Mouse (Mus musculus) layer of hippocampus, adult 2 months (tissue): Measurements from ENCODE around the gene Gm17581. TPM values are rescaled to one million over a fixed set of nuclear protein-coding genes. Genes with fewer than 3 reads are reported as not detected.
"Not testable (repeated sequence)": the region's sequence is repeated elsewhere in the genome, so short reads cannot be mapped to it uniquely, and the experiment has no call there.

Experiments used
- DNase-seq, 2 experiments: peaks; one replicate each; pipeline ENCODE4 v3.0.0; 2022; ENCODE audit warnings: low spot score in 2 of 2
- H3K27ac ChIP-seq: fragments of 200-600 bp; 2 replicates; pipeline ENCODE4 v1.8.1; 2022
- H3K4me3 ChIP-seq: fragments of 200-600 bp; 2 replicates; pipeline ENCODE4 v1.8.1; 2022; ENCODE audit warnings: mild to moderate bottlenecking
- CTCF ChIP-seq: fragments of 200-600 bp; conservative IDR thresholded peaks from 2 replicates; pipeline ENCODE4 v1.8.1; 2022; ENCODE audit warnings: antibody characterized with exemption, mild to moderate bottlenecking, moderate library complexity
- long read RNA-seq, 2 experiments: library from polyadenylated mRNA; stranded (forward); transcript quantifications; one replicate each; pipeline ENCODE4 v2.0.0; 2021; ENCODE audit warnings: borderline mapping rate in 2 of 2
- total RNA-seq, 2 experiments: library from RNA; stranded (reverse); gene quantifications; 2 replicates each; pipeline ENCODE4 v1.2.3; 2021

Gene Gm17581
- total RNA-seq, result not detected
- long read RNA-seq, experiment 1, result 0 reads
- long read RNA-seq, experiment 2, result 0 reads

DNA sequence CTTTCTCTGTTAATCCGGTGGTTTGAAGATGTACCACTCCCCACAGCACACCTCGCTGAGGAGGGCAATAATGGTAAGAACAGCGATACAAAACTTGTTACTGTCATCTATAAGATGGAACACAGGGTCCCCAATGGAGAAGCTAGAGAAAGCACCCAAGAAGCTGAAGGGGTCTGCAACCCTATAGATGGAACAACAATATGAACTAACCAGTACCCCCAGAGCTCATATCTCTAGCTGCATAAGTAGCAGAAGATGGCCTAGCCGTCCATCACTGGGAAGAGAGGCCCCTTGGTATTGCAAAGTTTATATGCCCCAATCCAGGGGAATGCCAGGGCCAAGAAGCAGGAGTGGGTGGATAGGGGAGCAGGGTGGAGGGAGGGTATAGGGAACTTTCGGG lies at the start of gene Gm17581:
Gm17581 (minus strand) TSS at position 101 of the 400 bp plus-strand sequence.
- H3K4me3 ChIP-seq, H3K27ac ChIP-seq, DNase-seq: not testable (repeated sequence)

DNA sequence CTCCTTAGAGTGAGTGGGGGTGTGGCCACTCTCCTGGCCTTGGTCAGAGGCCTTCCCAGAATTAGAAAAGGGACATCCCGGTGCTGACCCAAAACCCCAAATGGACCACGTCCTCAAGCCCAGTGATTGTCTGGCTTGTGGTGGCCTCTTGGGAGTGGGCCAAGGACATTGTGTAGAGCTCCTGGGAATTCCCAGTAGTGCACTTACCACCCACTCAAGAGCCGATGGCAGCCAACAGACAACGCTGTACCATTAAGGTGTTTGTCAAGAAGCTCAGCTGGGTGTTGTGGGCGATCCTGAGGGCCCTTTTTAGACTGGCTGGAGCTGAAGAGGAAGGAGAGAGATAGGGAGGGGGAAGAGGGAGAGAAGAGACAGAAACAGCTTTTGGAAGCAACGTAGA lies 48.9 kb upstream of the Gm17581 start:
- no peak overlapping the region for H3K27ac ChIP-seq
- H3K4me3 ChIP-seq, result no peak overlapping the region
- DNase-seq, result no peak
- TF ChIP-seq CTCF, result no peak

DNA sequence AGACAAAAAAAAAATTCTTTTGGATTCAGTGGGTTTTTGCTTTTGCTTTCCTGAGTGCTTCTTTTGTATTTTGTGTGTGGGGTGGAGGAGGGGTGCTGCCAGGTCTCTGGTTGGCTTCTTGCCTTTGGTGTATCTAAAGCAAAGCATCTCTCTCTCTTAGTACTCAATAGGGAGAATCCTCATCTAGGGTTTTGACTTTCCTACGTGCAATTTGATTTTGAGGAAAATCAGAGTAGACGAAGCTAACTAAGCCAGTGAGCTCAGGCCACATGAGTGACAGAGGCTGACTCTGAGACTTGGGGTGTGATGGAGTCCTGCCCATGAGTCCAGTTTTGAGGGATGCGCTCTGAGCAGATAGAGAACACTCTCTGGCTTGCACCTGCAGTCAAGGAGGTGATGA lies 43.8 kb upstream of the Gm17581 start:
- H3K4me3 ChIP-seq, result no peak overlapping the region
- DNase-seq, result no peak
- TF ChIP-seq CTCF, result no peak
- H3K27ac ChIP-seq, result no peak overlapping the region

DNA sequence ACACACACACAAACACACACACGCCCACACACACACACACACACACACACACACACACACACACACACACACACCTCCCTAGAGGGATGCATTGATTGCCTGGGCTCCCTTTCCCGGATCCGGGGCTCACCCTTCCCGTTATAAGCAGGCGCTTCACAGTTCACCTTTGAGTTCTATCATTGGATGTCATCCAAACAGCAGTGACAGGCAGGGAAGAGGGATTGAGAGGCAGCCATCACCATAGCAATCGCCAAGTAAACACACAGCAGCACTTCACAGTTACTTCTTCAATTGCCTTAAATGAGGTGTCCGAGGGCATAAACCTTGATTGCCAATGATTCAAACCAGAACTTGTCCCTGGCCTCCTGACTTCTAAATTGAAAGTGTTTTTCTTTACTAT lies 43.4 kb upstream of the Gm17581 start:
- Histone ChIP-seq H3K4me3 (no peak overlapping the region), H3K27ac (no peak overlapping the region)
- no peak for TF ChIP-seq CTCF
- DNase-seq, result no peak

DNA sequence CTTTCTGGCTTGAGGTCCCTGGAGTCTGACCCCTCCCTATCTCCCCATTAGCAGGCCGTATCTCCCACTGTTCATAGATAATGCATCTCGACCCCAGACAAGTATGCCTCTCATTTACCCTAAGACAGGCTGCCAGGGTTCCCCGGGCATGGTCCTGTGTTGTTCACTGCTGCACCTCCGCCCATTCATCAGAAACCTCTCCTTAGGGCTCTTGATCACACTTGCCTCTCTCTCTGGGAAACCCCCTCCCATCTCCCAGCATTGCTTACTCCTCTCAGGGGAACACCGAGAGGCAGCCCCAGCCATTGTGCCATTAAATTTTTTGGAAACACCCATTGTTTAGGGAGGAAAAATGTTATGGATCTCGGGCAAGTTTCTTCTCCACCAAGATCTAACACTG lies 42.3 kb upstream of the Gm17581 start:
- DNase-seq, result no peak
- Histone ChIP-seq H3K4me3 (no peak overlapping the region), H3K27ac (no peak overlapping the region)
- no peak for TF ChIP-seq CTCF

DNA sequence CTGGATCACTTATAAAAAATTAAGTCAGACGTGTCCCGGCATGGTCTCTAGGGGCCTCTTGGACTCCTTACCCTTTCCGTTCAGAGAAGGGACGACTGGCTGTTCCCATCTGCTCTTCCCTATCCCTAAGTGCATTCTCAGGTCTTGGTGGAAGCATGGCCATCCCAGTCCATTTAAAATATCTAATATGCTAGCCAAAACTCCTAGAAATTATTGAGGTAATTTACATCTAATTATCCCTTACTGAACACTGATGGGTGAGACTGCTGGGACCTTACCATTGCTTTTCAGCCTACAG lies 42.0 kb upstream of the Gm17581 start:
- DNase-seq, result no peak
- no peak for TF ChIP-seq CTCF
- H3K4me3 ChIP-seq, result no peak overlapping the region
- H3K27ac ChIP-seq, result no peak overlapping the region

DNA sequence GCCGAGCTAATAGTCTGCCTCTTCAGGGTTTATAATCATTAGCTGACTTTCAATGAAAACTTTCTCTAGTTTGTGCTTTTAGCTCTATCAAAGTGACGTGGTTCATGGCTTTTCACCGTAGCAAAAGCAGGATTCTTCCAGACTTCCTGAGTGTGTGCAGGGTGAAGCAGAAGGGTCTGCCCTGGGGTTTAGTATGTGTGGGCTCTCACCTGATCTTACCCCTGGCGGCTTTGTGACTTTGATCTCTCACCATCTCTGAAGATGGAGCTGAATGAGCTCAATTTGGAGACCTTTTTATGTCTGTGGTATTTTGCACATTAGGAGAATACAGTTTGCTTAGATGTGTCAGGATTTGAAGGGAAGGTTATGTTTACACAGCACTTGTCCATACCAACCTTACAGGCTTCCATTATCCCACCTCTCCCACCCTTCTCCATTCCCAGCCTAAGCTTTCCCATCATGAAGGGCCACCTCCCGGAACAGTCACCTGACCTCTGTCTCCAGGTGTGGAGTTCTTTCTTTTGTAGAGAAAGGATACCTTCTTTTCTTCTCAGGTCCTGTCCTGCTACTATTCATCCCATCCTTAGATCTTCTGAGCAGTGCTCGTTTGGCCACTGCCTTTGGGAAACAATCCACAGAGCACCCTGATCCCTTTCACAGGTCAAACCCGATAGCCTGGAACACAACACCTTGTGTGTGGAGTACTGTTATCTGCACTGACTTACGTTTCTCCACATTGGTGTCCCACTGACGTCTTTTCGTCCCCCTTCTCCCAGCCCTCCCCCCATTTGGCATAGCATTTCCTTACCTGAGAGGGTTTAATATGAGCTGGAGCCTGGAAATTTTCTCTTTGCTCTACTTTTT lies 41.4 kb upstream of the Gm17581 start:
- DNase-seq, result no peak
- Histone ChIP-seq H3K27ac (no peak overlapping the region), H3K4me3 (no peak overlapping the region)
- no peak for TF ChIP-seq CTCF

DNA sequence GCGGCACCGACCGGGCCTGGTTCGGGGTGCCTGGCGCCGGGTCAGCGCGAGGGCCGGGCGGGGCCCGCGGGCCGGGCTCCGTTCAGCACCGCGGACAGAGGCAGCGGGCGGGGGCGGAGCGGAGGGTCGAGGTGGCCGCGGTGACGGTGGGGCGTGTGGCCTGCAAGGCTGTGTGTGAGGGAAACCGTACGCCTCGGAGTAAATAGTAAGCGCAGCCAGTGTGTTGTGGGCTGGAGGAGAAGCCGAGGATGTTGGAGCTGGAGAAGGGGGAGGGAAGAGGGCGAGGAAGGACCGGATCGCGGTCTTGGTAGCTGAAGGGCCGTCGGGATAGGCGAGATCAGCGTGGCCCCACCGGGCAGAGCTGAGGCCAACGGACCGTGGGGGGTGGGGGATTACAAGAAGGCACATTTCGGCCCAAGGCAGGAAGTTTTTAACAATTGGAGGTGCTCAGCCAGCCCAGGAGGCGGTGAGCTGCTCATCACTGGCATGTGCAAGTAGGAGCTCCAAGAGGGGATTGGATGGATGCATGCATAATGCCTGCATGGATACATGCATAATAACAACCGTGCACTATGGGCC lies 40.1 kb upstream of the Gm17581 start:
- H3K4me3 ChIP-seq, result peak overlapping the region; percentile 72
- peak; percentile 22 to 30 for DNase-seq
- peak overlapping the region; percentile 84 for H3K27ac ChIP-seq
- TF ChIP-seq CTCF, result no peak

DNA sequence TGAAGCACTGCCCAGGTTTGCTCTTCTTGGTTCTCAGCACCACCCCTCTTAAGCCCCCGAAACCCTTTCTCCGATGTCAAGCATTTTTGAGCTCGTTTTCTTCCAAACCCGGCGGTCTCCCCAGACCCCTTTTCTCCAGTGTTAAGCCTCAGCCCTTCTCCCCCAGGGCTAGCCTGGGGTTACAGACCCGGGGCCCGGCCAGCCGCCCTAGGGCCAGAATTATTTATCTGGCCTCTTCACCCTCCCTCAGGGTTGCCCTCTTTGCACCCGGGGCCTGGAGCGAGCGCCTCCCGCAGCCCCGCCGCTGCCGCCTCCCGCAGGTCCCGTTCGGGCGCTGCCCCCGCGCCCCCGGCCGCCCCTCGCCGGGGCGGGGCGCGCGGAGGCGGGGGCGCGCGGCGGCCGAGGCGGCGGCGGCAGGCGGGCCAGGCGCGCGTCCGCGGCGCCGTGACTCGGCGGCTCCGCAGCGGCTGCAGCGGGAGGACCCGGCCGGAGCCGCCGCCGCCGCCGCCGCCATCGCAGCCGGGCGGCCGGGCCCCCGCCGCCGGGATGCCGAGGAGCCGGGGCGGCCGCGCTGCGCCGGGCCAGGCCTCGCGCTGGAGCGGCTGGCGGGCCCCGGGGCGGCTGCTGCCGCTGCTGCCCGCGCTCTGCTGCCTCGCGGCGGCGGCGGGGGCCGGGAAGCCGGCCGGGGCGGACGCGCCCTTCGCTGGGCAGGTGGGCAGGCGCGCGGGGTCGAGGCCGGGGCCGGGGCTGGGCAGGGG lies 39.4 kb upstream of the Gm17581 start, which contains the start of gene Mmp24:
Mmp24 (plus strand) TSS at position 416 of the 758 bp plus-strand sequence.
- H3K27ac ChIP-seq, result peak within 1 kb of the TSS; percentile 84
- DNase-seq, result no peak
- TF ChIP-seq CTCF, result no peak
- H3K4me3 ChIP-seq, result peak within 1 kb of the TSS; percentile 72

DNA sequence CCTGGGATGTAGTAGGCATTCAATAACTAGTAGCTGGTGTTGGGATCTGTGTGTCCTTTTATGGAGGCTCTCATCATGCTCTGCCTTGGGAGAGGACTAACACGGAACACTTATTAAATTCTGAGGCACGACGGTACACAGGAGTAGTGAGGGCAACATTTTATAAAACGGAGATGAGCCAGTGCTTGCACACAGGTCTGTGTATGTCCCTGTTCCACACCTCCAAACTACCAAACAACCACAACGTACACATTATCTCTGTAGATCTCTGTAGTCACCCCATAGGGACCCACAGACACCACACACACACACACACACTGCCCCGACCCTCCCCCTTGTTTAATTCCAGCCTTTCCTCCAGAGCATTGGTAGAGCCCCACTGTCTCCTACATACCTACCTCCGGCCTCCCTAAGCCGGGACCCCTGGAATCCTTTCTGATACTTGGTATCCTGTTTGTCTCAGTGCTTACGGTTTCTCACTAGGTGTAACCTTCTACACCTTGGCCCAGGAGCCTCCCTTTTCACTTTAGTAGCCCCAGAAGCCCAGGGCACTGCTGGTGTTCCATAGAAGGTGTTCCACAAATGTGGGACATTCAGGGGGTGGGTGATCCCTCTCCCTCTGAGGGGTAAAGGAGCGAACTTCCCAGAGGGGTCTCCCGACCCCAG lies 38.7 kb upstream of the Gm17581 start:
- TF ChIP-seq CTCF, result no peak
- peak overlapping the region; percentile 66; the same call in 1 of the 2 replicates for H3K27ac ChIP-seq
- no peak for DNase-seq
- peak overlapping the region; percentile 51; the same call in 1 of the 2 replicates for H3K4me3 ChIP-seq

DNA sequence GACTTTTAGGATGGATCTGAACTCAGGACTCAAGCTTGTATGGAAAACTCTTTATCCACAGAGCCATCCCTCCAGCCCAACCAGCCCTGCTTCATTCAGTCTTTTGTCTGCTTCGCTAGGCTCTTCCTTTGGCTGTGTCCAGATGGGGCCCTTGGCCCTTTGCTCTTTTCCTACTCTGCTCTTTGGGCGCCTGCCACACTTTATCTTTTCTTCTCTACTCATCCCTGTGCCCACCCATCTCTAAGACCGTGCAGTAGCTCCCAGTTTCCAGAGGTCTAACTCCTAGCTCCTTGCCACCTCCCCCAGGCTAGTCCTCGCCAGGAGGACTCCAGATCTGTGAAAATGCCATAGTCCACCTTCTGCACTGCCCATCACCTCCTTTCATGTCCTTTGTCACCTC lies 38.0 kb upstream of the Gm17581 start:
- Histone ChIP-seq H3K27ac (no peak overlapping the region), H3K4me3 (no peak overlapping the region)
- no peak for DNase-seq
- TF ChIP-seq CTCF, result no peak

DNA sequence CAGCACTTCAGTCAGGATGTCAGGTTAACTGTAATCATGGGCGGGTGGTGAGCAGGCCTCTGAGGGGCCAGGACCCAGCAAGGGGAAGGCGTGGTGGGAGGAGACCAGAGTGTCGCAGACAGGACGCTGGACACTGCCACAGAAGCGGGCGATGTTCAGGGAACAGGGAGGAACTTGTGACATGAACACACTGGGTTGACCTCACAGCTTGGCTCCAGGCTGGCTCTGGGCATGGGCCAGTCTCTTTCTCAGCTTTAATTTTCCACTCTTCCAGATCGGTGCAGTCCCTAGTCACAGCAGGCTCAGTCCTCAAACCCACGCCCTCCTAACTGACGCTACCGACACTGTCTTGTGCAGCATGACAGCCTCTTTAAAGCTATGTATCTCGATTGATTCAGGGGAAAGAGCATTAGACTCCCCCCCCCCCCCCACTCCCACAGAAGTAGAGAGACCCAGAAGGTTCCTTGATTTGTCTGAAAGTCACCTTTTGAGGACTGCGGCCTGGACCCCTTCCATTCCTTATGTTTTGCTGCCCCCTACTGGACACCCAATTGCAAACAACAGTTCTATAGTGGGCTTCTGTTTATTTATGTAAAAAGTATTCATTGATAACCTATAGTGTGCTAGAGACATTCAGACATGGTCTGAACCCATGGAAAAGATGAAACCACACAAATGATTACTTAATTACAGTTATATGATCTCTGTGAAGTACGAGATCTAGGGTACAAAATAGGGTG lies 29.2 kb upstream of the Gm17581 start:
- peak; percentile 70 to 87 for DNase-seq
- Histone ChIP-seq H3K4me3 (no peak overlapping the region), H3K27ac (no peak overlapping the region)
- TF ChIP-seq CTCF, result peak; percentile 82
